Mouse (Mus musculus) myocyte (in vitro differentiated cells): ENCODE measurements around the gene Clptm1.

ENCODE experiments used
- CEBPB ChIP-seq: IDR thresholded peaks from 2 replicates; pipeline ENCODE4 v1.6.1; 2011; ENCODE audit warnings: mild to moderate bottlenecking, moderate library complexity; ENCODE audit not compliant: poor library complexity, insufficient read depth, severe bottlenecking
- E2F4 ChIP-seq: IDR thresholded peaks from one replicate; pipeline ENCODE4 v1.6.1; 2011; ENCODE audit warnings: mild to moderate bottlenecking, control low read depth, moderate library complexity; ENCODE audit not compliant: insufficient read depth
- MAX ChIP-seq: IDR thresholded peaks from one replicate; pipeline ENCODE4 v1.6.1; 2011; ENCODE audit warnings: low read depth, mild to moderate bottlenecking, control low read depth
- MYOD1 ChIP-seq, 3 experiments: IDR thresholded peaks; one replicate each; pipeline ENCODE4 v1.6.1; 2011; ENCODE audit warnings: control low read depth in 2 of 3, low read depth in 2 of 3, mild to moderate bottlenecking in 2 of 3, moderate library complexity in 1 of 3; ENCODE audit not compliant: insufficient read length in 2 of 3, control insufficient read depth in 1 of 3
- MYOG ChIP-seq, 3 experiments: IDR thresholded peaks; one replicate each; pipeline ENCODE4 v1.6.1; 2011; ENCODE audit warnings: control low read depth in 2 of 3, low read depth in 2 of 3, mild to moderate bottlenecking in 2 of 3; ENCODE audit not compliant: insufficient read length in 2 of 3, control insufficient read depth in 1 of 3, insufficient read depth in 1 of 3
- POLR2A ChIP-seq: IDR thresholded peaks from one replicate; pipeline ENCODE4 v1.6.1; 2011; ENCODE audit warnings: low read depth, mild to moderate bottlenecking, control low read depth, moderate library complexity; ENCODE audit not compliant: insufficient read length
- POLR2AphosphoS2 ChIP-seq: IDR thresholded peaks from one replicate; pipeline ENCODE4 v1.6.1; 2011; ENCODE audit warnings: low read depth, control low read depth; ENCODE audit not compliant: insufficient read length
- REST ChIP-seq: IDR thresholded peaks from one replicate; pipeline ENCODE4 v1.6.1; 2011; ENCODE audit warnings: mild to moderate bottlenecking, control low read depth, moderate library complexity; ENCODE audit not compliant: insufficient read depth, insufficient read length
- TCF12 ChIP-seq: IDR thresholded peaks from one replicate; pipeline ENCODE4 v1.6.1; 2011; ENCODE audit warnings: mild to moderate bottlenecking, control low read depth; ENCODE audit not compliant: poor library complexity, insufficient read depth, severe bottlenecking
- TCF3 ChIP-seq: IDR thresholded peaks from one replicate; pipeline ENCODE4 v1.6.1; 2011; ENCODE audit warnings: low read depth, control low read depth; ENCODE audit not compliant: insufficient read length
- USF1 ChIP-seq: IDR thresholded peaks from one replicate; pipeline ENCODE4 v1.6.1; 2011; ENCODE audit warnings: low read depth, mild to moderate bottlenecking, control low read depth, moderate library complexity

GRCm38 (mm10) chr7:19652614-19653013 lies 12.2 kb downstream of the Clptm1 start:
- no peak for TF ChIP-seq POLR2A
- no peak for TF ChIP-seq TCF12
- TF ChIP-seq MYOD1 (IDR thresholded peaks at IDR 0.05; ENCODE audit: control insufficient read depth in 1 of 3, insufficient read length in 2 of 3, low read depth in 2 of 3), result no peak
- TF ChIP-seq MAX, result no peak
- no peak for TF ChIP-seq TCF3
- TF ChIP-seq MYOG (IDR thresholded peaks at IDR 0.05; ENCODE audit: control insufficient read depth in 1 of 3, insufficient read depth in 1 of 3, insufficient read length in 2 of 3, low read depth in 2 of 3), result no peak
- TF ChIP-seq REST, result no peak
- no peak for TF ChIP-seq POLR2AphosphoS2
- no peak for TF ChIP-seq E2F4
- TF ChIP-seq USF1, result no peak
- TF ChIP-seq CEBPB, result no peak
